Comparison of ENCODE assay signal across 1 mouse cellular context in the genomic region with DNA sequence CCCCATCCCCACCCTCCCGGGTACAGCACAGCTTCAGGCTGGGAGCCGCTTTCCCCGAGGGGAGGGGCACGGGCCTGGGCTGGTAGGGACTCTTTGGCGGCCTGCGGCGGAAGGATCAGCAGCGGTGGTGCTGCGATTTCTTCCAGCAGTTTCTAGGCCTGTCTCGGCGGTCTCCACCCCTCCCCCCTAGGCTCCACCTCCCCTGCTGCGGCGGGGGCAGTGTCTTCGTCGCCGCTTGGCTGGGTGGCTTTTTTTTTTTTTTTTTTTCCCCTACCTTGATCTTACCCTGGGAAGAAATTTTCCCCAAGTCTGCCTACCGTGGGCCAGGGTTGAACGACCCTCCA.
TF ChIP-seq lines count a peak whose summit lies in the region.

No protein-coding gene starts in this region.

TF ChIP-seq in myocyte, 11 proteins besides CTCF, POLR2A, EP300 and RAD21 (continued from another document):
- TF ChIP-seq MAX (IDR thresholded peaks at IDR 0.05; ENCODE audit: low read depth) (no peak), MYOG (IDR thresholded peaks at IDR 0.05; ENCODE audit: control insufficient read depth in 1 of 3, insufficient read depth in 1 of 3, insufficient read length in 2 of 3, low read depth in 2 of 3) (peak in 2 of 3 experiments; percentile 41 to 80), USF1 (IDR thresholded peaks at IDR 0.05; ENCODE audit: low read depth) (no peak), TCF12 (IDR thresholded peaks at IDR 0.05; ENCODE audit: insufficient read depth, poor library complexity, severe bottlenecking) (no peak), POLR2AphosphoS2 (IDR thresholded peaks at IDR 0.05; ENCODE audit: insufficient read length, low read depth) (peak; percentile 62), MYOD1 (IDR thresholded peaks at IDR 0.05; ENCODE audit: control insufficient read depth in 1 of 3, insufficient read length in 2 of 3, low read depth in 2 of 3) (peak in 2 of 3 experiments; percentile 12 to 73)
